Mouse (Mus musculus) heart, adult 9 months (tissue): ENCODE results near the gene Igf1.
A peak's percentile ranks its signal among the peaks of the same experiment; 100 is the strongest.

Source experiments
- DNase-seq, 2 experiments: peaks; one replicate each; pipeline ENCODE4 v3.0.0; 2022; ENCODE audit warnings: low spot score in 2 of 2

Gene Igf1

DNA sequence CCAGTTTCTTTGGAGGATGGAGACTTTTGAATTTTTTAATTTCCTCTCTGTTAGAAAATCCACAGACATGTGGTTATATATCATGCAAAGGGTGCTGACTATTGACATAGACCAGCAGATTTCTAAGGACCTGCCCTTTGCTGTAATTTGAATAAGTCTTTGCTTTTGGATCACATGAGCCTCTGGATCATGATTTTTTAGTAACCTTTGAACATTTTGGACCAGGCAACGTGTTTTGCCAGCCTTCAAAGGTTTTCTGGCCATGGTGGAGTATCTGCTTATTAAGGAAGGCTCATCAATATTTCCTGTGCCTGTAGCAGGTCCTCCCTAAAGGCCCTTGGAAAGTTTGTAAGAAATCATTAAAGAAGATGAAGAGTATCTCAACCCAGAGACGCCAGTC, 37.3 kb downstream of the Igf1 start:
- no peak for DNase-seq

DNA sequence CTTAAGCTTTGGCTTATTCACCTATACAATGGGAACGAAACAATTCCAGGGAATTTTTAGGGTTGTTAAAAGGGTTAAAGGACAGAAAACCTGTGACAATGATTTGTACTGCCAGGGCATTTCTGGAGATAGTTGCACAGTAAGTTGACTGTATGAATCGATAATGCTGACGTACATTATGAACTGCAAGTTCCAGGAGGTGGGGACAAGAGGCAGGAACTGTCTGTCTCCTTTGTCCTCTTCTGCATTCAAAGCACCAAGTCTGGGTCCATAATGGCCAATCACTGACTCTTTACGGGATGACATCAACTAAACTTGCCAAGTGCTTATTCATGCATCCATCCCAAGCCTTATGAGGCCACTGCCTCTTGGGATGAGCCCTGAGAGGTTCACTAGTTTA, 39.3 kb downstream of the Igf1 start:
- no peak for DNase-seq

DNA sequence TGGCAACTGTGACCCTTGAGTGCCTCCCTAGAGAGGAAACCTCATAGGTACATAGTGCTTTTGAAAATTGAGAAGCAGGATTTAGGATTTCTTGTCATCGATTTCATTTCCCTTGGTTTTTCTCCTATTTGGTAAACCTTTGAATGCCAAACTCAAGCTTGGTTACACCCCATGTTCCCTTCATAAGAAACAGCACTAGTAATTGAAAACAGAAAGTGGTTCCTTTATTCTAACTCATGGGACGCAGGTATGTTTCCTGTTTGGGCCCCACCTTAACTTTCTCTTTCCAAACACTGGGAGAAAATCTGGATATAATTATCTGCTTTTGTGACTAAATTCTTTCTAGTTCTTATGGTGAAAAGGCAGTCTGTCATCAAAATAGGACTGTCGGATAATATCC, 40.8 kb downstream of the Igf1 start:
- no peak for DNase-seq

DNA sequence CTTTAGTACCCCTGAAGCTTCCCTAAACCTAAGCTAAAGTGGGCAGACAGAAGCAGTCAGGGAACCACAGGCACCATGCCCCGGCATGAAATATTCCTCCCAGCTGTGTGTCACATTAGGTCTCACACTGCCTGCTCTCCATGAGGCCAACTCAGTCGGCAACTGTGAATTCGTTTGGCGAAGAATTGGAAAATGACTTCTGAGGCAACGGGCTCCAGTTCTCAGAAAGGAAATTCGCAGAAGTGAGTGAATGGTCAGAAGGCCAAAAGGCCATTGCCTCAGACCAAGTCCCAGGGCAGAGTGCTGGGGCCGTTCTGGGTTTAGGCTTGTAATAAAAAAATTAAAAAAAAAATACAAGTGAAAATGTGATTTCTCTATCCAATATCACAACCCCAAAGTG, 43.9 kb downstream of the Igf1 start:
- DNase-seq, result peak; percentile 51 to 76

DNA sequence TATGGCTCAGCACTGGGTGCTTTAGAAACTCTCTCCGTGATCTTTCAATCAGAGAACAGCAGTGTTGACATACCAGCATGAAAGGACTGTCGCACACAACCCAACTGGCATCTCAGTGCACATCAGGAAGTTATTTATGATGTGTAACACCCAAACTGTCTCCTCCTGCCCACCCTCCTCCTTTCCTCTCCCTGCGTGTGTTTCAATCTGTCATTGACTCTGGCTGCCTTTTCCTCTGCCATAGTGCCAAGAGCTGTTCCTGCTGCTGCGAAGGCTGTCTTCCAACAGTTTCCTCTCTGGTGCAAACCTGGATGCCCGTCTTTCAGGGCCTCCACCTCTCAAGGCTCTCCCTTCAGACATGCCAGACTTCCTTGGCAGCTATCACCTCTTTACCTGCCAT, 46.3 kb downstream of the Igf1 start:
- DNase-seq, result no peak

DNA sequence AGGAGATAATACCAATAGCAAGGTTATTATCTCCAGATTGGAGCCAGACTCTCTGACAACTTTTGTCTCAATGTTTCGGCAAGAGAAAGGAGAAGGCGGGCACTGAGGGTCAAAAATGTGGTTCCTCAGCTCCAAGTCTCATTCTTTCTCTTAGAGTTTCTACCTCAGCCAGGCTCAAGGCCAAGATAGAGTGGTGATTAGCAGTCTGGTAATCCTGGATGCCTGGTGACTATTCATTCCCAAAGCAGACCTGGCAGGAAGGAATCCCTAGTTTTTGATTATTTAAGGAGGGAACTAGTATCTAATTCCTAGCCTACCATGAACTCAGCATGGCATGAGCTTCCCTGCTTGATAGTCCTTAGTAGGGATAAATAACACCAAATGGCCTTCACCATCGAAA, 47.0 kb downstream of the Igf1 start:
- DNase-seq, result no peak

DNA sequence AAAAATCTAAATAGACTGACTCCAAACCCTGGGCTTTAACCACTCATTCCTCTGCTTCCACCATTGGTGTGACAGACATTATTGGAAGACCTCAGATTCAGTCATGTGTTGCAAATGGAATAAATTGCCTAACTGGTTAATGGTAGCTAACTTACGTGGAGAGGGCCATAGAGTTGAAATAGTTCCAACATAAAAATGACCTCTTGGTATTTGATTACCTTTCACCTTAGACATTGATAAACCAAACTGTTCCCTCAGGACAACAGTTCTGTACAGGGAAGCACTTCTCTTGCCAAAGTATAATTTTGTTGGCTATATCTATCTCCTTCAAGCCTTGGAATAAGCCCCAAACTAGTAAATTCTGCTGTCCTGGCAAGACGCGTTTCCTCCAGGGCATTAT, 48.1 kb downstream of the Igf1 start:
- DNase-seq, result no peak

DNA sequence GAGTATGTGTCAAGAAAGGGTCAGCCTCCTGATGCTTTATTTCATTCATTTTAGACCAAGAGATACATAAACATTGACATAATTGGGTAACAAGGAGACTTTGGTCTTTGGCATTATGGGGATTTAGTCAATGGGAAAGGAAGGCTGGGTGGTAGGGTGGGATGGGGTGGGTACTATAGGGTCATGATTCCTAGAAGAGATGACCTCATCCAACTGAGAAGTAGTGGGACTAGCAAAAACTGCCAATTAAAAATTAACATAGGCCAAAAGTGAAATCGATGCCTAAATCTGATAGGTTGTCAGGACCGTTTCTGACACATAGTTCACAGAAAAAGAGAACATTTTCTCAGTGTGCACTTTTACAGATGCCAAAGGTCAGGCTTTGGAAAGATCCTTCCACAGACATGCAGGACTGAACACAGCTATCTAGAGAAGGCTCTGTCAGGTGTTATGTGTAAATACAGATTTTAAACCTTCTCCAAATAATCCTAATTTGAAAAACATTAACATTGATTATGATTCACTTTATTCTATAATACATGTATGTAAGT, 48.8 kb downstream of the Igf1 start:
- no peak for DNase-seq

DNA sequence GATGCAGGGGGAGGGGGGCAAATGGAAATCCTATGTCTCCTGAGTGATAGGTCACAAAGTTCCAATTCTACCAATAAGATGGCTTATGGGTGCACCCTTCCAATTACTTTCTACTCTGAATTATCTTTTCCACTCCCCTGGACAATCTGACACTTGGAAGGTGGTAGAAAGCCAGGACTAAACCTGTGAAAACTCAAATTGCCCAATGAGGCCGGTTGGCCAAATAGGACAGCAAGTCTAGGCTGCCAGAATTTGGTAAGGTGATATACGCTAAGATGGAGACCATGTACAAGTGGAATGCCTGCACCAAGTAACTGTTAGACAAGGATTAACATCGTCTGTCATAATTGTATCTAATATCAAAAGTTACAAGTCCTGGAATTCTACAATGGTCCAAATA, 55.8 kb downstream of the Igf1 start:
- DNase-seq, result no peak

DNA sequence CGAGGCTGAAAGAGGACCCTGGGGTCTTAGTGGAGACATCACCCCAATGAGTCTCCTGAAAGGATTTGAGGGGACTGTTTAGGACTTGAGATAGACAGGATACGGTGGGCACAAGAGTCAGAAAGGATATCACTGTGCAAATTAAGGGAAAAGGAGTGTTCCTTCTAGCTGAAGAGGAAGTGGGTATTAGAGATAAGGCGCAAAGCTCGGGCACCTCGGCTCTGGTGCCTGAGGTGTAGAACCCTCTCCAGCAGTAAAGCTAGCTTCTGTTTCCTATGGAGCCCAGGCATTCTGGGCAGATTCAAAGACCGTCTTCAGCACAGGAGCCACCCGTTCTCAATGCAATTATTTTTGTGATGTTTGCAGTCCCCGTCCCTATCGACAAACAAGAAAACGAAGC, 56.9 kb downstream of the Igf1 start:
- no peak for DNase-seq

DNA sequence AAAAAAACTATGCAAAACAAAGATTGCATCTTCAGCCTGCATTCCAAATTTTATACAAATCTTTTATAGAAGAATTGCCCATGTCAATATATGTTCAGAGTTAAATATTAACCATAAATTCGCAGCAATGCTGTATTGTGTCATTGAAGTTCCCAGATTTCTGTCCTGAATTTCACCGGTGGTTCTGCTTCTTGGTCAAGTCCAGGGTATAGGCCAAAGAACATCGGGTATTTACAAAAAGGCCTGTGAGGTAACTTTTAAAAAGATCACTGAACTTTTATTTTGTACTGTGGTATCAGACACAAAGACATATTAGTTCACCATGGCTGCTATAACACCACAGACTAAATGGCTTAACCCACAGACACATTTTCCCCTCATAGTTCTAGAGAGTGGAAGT, 57.7 kb downstream of the Igf1 start:
- no peak for DNase-seq

DNA sequence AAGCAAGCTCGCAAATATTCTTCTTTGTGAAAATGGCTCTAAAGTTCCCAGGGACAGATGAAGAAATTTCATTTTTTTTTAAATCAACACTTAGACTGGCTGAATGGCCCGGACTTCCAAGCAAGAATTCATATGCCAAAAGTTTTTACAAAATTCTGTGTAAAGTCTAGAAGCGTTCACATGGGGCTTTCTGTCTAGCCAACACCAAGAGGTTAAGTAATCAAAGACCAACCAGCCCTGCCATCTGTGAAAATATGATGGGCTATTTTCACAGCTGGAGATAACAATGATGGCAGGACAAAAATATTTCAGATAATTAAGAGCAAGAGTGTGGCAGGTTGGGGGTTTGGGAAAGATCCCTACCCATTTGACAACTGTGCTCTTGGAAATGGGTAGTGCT, 64.2 kb downstream of the Igf1 start:
- peak in 1 of 2 experiments; percentile 21 for DNase-seq

DNA sequence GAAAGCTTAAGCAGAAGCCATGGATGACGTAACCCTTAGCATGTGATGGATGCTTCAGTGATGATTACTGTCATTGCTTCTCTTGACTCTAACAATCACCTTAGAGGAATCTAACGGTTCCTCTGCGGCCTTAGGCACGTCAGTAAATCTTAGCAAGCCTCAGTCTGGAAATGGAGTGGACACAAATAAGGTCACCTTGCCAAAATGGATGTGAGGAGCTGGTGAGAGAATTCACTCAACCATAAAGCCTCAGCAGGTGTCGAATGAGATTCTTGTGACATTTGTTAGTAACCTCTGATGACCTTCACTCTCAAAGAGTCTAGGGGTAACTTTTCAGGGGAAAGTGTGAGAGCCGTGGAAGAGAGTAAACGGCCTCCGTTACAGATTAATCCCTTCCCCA, 68.5 kb downstream of the Igf1 start:
- no peak for DNase-seq

DNA sequence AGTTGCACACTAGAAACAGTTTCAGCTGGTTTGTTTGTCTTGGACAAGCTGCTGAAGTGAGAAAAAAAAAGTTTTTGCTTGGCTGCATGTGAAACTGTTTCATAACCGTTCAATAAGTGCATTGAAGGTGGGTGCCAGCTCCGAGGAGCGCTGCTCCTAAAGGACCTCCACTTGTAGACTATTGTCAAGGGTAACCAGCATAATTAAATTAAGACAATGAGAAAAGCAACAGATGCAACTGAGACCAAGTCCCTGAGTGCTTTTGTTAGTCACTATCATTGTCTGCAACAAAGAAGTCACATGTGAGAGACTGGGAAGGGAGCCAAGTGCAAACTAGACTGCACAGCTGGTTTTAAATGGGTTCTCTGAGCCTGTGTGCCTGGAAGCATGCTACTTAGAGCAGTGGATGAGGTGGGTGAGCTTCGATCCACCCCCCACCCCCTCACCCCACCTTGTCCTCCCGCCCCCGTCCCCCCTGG, 69.1 kb downstream of the Igf1 start:
- peak; percentile 58 to 73 for DNase-seq

DNA sequence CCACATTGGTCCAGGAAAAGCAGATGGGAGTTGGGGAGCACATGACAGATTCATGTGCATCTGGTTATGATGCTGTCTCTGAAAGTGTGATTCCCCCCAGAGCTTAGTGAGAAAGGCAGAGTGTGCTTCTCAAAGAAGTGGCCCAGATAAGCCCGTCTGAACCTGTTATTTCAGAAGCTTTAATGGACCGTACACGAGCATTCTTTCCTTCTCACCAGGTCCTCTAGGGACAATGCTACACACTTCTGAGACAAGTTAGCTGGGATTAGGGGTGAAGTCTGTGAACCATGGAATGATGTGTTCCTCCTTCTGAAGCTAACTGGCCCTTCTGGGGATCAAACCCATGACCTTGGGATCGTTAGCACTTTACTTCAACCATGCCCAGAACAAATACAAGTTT, 90.1 kb downstream of the Igf1 start:
- DNase-seq, result no peak

DNA sequence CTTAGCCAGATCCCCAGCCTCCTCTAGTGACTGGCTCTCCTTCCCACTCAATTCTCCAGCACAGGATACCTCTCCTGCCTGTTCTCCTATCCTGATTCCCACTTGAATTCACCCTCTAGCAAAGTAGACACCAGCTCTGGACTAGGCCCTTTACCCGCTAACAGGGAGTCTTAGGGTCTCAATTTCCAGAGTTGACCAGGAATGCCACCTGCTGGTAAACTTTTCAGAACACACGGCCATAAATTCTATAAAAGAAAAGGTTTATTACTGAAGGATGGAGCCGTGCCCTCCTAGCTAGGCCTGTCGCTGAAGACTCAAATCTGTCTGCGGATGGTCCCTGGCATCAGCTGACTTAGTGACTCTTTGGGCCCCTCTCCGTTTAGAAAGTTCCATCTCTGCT, 113.5 kb downstream of the Igf1 start:
- DNase-seq, result peak; percentile 12 to 26

DNA sequence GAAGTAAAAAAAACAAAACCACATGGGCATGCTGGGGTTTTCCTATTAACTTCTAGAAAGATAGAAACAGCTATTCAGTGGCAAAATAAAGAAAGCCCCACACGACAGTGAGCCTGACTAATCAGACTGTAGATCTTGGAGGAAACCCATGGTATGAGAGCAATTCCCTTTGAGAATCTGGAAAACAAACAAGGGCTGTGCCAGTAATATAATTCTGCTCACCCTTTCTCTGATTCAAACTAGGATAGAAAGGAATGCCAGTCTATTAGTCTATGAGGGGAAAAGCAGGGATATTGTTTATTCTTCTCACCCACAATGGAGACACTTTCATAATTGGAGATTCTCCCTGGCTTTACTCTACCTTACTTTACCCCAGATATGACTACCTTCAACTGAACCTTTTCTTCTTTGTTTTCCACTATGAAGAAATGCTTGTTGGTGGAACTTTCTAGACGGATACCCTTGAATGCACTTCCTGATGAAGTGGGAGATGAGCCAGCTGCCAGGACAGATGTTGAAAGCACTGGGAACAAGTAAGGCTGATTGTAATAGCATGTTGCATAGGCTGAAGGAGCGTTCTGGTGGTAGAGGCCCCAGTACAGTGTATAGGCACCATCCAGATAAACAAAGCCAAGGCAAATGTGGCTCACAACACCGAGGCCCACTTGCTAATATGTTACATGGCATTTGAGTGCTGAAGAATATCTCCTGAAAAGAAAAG, 116.0 kb downstream of the Igf1 start:
- no peak for DNase-seq

DNA sequence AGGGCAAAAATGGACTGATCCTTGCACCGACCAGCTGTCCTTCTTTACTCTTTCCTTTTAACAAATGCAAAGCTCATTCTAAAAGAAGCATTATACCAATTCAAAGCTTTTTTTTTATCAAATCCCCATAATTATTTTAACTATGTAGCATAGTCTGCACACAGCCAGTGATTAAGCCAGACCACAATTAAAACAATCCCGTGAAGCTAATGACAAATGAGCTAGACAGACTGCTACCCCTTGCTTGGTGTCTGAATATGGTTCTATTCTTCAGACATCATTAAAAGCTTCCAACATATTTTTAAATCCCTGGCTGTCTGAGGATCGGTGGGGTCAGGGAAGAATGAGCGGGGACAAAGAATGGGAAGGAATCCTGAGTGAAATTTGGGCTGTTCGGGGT, 127.3 kb downstream of the Igf1 start:
- no peak for DNase-seq

DNA sequence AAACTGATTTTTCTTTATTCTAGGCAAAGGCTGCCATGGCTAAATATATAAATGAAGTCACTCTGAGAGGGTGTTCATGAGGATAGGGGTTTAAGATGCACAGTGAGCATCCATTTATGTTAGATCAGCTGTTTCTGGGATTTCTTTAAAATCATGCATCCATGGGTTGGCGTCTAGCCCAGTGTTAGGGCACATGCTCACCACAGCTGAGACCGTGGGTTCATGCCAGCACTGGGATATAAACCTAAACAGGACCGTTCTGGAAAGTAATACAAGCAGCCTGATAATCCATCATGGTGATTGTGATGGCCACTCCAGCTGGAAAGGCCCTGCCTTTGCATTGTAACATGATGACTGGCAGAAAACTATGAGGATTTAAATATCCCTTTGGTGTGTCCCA, 128.1 kb downstream of the Igf1 start:
- DNase-seq, result no peak
